Mouse (Mus musculus): ENCODE results near the gene Foxb1.

Foxb1 gene

DNA sequence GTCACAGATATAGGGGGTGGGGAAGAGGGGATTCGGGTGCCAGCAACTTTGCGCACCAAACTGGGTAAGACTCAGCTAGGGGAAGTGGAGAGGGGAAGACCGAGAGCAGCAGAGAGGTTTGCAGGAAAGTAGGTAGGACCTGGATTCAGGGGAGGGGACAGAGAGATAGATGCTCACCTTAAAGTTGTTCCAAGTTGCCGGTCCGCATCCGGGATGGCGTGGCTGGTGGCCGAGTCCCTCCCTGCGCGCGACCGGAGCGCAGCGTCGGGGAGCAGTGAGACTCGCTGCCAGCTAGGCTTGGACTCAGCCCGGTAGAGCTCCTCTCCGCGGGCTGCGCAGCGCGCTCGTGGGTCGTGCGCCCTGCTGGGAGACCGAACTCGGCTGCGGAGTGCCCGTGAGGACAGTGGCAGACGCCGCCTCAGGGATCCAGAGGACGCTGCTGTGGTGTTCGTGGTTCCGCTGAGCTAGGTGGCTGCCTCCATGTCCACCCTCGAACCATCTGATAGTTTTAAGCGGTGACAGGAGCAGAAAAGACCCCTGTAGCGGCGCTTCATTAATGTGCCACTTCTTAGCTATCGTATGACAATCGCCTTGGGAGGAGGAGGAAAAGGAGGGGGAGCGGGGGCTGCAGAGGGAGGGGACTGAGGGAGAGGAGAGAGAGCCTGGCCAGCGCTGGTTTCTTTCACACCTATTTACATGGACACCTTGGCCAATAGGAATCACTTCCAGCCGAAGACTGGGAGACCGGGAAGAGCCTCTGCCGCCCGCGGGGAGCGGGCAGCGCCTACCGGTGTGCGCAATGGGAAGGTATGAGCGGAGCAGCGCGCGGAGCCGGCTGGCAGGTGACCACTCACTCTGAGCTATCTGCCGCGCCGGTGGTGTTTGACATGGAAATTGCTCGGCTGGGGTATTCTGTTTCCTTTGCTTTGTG is at the start of gene Foxb1:
Foxb1 (minus strand) TSS at position 570 of the 931 bp plus-strand sequence.
- no peak for DNase-seq (ENCODE audit: low spot score)

DNA sequence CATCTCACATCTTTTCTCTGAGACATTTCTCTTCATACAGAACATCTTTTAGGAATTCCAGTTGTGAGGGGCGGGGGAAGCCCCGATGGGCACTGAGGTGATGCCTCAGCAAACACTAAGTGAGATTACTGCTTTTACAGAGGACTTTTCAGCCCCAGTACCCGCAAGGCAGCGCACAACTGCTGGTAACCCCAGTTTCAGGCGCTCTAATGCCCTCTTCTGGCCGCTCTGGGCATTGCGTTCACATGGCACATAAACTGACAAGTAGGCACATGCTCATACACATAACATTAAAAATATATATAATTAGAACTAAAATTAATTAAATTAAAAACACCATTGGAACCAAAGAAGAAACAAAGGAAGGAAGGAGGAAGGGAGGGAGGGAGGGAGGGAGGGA is 29.8 kb upstream of the Foxb1 start:
- no peak for DNase-seq (ENCODE audit: low spot score)

- no peak for DNase-seq (ENCODE audit: low spot score)
Observed at GRCm38 (mm10) chr9:69779996-69780395, 19.3 kb upstream of the Foxb1 start.

GRCm38 (mm10) chr9:69769949-69770585 is 9.3 kb upstream of the Foxb1 start:
- DNase-seq (ENCODE audit: low spot score), result no peak

GRCm38 (mm10) chr9:69769091-69769948 is 8.6 kb upstream of the Foxb1 start:
- no peak for DNase-seq (ENCODE audit: low spot score)

DNA sequence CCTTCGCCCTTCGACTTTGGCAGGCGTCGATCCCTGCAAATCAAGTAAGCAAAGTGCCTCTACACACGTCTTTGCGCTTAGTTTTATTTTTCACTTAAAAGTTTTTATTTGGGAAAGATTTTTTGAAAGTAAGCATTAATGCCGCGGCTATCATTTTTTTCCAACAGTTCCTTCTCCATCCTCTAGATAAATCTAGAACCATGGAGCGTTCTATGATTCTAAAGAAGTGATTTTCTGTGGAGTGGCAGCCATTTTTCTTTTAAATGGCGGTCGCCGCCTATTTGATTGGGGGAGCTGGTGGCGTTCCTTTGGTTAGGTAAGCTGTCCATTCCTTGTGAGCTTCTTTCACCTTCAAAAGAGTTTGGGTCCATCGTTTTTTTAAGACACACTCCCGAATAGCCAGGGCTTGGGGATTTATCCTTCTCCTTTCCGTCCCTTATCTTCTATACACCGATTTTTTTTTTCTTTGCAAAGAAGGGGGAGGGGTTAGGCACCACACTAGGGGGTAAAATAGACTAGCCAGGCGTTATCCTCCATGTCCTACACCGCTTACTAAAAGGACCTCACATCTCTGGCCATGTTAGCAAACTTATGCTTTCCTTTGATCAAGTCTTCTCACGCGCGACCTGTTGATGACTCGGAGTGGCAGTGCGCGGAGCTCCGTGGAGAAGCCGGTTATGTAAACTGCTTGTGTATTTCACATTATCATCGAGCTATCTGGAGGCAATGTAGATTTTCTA is 7.6 kb upstream of the Foxb1 start:
- no peak for DNase-seq (ENCODE audit: low spot score)

- no peak for DNase-seq (ENCODE audit: low spot score)
Observed at GRCm38 (mm10) chr9:69767421-69767820, 6.7 kb upstream of the Foxb1 start.

GRCm38 (mm10) chr9:69766936-69767335 is 6.2 kb upstream of the Foxb1 start:
- DNase-seq (ENCODE audit: low spot score), result no peak

- no peak for DNase-seq (ENCODE audit: low spot score)
Observed at GRCm38 (mm10) chr9:69766301-69766700, 5.6 kb upstream of the Foxb1 start.

- no peak for DNase-seq (ENCODE audit: low spot score)
Observed at GRCm38 (mm10) chr9:69765483-69766050, 4.8 kb upstream of the Foxb1 start.

DNA sequence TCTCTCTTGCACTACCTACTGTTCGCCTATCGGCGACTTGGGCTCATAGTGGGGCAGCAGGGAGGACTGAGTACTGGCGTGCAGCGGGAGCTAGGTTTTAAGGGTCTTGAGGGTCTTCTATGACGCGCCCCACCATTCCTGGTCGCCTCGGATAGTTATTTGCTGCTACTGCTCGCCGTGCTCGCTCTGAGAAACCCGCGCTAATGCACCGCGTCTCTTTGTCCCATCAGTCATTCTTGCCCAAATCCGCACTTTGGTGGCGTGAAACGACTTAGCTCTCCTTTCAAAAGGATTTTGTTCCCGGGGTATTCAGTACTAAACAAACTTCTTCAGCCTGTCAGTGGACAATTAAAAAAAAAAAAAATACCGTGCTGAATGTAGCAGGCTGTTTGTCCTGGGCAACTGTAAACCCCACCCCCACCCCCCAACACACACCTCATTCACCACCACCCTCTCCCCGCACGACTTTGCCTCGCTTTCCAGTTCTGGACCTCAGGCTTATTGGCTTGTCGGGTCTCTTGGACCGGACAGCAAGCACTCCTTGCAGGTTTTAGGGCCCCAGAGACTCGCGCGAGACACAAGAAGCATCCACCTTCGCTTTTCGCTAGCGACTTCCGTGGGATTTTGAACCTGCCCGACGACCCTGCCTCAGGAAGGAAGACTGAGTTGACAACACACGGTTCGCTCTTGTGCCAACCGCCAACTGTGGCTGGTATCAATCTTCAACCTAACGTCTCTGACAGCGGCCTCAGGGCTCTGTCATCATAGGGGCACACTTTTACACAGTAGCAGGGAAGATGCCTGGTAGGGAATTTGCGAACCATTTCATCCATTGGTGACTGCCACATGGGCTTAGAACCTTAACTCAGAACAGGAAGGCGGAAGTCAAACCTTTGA is 4.1 kb upstream of the Foxb1 start:
- DNase-seq (ENCODE audit: low spot score), result no peak

- no peak for DNase-seq (ENCODE audit: low spot score)
Observed at GRCm38 (mm10) chr9:69763681-69764585, 3.2 kb upstream of the Foxb1 start.

- DNase-seq (ENCODE audit: low spot score), result no peak
Observed at GRCm38 (mm10) chr9:69762703-69763102, 2.0 kb upstream of the Foxb1 start.

DNA sequence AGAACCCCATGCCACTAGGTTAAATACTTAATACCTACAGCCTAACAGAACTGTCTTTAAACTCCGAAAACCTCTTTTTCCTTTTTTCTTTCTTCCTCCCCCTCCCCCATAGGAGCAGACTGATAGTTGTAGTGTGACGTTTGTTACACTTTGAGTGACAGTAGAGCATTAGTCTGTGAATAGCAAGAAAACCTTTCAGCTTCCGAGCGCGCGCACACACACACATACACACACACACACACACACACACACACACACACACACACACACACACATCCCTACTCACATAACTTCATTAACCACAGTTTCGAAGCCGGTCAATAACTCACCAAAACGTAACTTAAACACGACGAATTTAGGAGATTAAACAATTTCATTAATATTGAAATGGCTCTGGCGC is 1.5 kb upstream of the Foxb1 start:
- DNase-seq (ENCODE audit: low spot score), result no peak

- no peak for DNase-seq (ENCODE audit: low spot score)
Observed at GRCm38 (mm10) chr9:69761569-69761968, 829 bp upstream of the Foxb1 start.

DNA sequence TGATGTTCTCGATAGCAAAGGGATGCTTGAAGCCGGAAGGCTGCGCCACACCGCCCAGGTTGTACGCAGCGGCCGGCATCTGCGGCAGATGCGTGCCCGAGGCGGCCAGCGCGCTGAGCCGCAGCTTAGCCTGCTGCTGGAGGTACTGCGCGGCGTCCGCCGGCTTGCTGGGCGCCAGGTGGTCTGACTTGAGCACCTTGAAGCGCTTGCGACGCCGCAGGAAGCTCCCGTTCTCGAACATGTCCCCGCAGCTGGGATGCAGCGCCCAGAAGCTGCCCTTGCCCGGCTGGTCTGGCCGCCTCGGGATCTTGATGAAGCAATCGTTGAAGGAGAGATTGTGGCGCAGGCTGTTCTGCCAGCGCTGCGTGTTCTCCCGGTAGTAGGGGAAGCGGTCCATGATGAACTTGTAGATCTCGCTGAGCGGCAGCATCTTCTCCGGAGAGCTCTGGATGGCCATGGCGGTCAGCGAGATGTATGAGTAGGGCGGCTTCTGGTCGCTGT is 969 bp downstream of the Foxb1 start:
- DNase-seq (ENCODE audit: low spot score), result no peak

DNA sequence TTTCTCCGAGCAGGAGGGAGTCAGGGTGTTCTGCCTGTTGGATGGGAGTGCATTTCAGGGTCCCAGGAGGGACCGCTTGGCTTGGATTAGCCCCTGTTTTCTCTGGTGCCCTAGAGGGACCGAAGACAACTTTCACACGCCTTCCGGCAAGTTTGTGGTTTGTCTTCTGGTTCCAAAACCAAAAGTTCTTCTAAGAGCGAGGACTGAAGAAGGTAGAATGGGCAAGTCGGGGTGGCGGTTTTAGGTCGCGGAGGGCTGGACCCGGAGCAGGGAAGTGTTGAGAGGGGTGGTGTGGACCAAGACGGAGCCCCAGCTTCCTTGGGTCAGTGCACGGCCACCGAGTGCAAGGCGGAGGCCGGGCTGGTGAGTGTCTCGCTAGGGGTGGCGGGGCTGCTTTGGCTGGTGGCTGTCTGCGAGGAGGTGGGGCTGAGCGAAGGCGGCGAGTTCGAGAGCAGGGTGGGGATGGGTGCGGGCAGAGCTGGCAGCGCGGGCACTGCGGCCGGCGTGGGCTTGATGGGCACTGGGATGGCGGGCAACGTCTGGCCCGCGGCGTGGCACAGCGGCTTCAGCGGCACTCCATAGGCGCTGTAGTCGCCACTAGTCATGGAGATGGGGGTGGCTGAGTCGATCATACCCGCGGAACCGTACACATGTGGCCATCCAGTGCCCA is 1.7 kb downstream of the Foxb1 start:
- DNase-seq (ENCODE audit: low spot score), result no peak

DNA sequence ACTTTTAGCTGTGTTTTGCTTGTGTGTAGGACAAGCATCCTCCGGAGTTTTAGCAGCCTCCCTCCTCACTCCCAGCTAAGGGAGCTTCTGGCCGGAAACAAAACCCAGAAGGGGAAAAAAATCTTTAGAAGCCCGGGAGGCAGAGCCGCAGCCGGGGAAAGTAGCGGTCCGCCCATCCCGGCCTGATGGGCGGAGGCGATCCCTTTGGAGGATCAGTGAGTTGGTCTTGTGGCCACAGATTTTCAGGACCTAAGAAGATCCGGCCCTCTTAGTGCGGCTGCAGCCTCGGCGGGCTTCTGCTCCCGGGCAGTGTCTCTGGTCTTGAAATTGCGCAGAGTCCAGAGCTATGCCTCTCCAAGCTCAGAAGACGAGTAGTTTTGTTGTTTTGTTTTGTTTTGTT is 2.2 kb downstream of the Foxb1 start:
- DNase-seq (ENCODE audit: low spot score), result no peak

- peak; percentile 29 for DNase-seq (ENCODE audit: low spot score)
Observed at GRCm38 (mm10) chr9:69757254-69757653, 3.5 kb downstream of the Foxb1 start.

All from T-cell, adult 2 months (primary cell).